Mouse (Mus musculus) bone marrow macrophage, adult 2 months (primary cell): ENCODE results near the gene Mycbp.

ENCODE experiments used
- CTCF ChIP-seq: IDR thresholded peaks from 2 replicates; pipeline ENCODE4 v1.5.1; 2012; ENCODE audit warnings: low read depth, mild to moderate bottlenecking, low read length, moderate library complexity
- POLR2A ChIP-seq: IDR thresholded peaks from 2 replicates; pipeline ENCODE4 v1.6.1; 2012; ENCODE audit warnings: mild to moderate bottlenecking, low read depth, low read length, borderline replicate concordance

DNA sequence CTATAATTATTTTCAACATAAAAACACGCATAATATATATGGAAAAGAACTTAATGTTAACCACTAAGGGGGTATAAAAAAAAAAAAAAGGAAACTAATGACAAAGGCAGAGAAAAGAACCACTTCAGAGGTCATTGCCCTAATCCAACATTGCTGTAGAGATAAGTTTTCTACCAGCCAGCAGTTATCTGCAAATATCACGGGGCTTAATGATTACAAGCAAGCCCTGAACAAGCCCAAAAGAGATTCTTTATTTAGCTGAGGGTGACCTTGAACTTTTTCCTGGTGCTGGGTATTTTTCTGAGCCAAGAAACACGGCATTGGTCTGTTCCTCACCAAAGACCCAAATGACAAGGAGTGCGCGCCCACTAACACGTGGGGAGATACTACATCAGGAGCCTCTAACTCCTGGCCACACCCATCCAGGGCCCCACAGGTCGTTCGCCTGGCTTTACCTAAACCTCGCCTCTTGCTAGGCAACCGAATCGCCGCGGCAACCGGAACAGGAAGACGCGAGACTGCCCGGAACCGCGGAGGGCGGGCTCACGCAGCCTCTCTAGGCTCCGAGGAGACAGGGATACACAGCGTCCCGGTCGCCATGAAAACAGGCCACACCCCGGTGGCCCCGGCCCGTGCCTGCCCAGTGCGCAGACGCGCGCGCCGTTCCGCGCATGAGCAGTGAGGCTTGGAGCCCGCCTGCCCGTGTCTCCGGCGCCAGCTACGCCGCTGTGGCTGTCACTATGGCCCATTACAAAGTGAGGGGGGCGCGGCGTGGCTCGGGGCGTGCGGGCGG, at the start of gene Mycbp:
- TF ChIP-seq CTCF (no peak), POLR2A (no peak)
